Mouse (Mus musculus) macrophage (primary cell): ENCODE data around the gene Esrra. TPM values are rescaled to one million over a fixed set of nuclear protein-coding genes. Genes with fewer than 3 reads are reported as not detected.

Experiments used
- H3K27ac ChIP-seq: fragments of 350-480 bp; formaldehyde crosslinking; 2 replicates; pipeline ENCODE4 v1.9.0; 2021
- H3K36me3 ChIP-seq: fragments of 350-480 bp; formaldehyde crosslinking; 2 replicates; pipeline ENCODE4 v1.9.0; 2021; ENCODE audit errors: inconsistent target
- H3K4me3 ChIP-seq: fragments of 350-480 bp; formaldehyde crosslinking; 2 replicates; pipeline ENCODE4 v1.9.0; 2021; ENCODE audit errors: inconsistent target
- H3K79me2 ChIP-seq: fragments of 350-480 bp; formaldehyde crosslinking; 2 replicates; pipeline ENCODE4 v1.9.0; 2021; ENCODE audit errors: inconsistent target
- WGBS: methylation state at CpG from one replicate; pipeline ENCODE4 v1.1.7; 2026; ENCODE audit warnings: inconsistent platforms; ENCODE audit not compliant: missing documents; 5-methylcytosine and 5-hydroxymethylcytosine counted together
- polyA plus RNA-seq: library from polyadenylated mRNA; stranded (reverse); fragments of 250-400 nt; gene quantifications from 3 replicates; pipeline ENCODE4 v1.2.4, GENCODE M21; 2018; ENCODE audit warnings: inconsistent platforms

Esrra gene
- polyA plus RNA-seq, 1 experiment from 2014 or later, result 11.0 TPM

GRCm38 (mm10) chr19:6934195-6934977 lies 12.8 kb upstream of the Esrra start, which contains the start of gene Kcnk4:
Gene Kcnk4, minus strand, starts transcription at chr19:6934515.
- Histone ChIP-seq H3K27ac (no peak within 1 kb of the TSS), H3K79me2 (no peaks in the 10 kb centered on the region), H3K4me3 (no peak within 1 kb of the TSS), H3K36me3 (no peaks in the 10 kb centered on the region; the same call in 1 of the 2 replicates)
- 28% methylated on average over 22 of the region's 23 CpGs for WGBS

GRCm38 (mm10) chr19:6933436-6934194 lies 12.0 kb upstream of the Esrra start:
- Histone ChIP-seq H3K4me3 (no peak overlapping the region), H3K36me3 (no peaks in the 10 kb centered on the region; the same call in 1 of the 2 replicates), H3K27ac (no peak overlapping the region), H3K79me2 (no peaks in the 10 kb centered on the region)
- 9% methylated on average over 50 of the region's 58 CpGs for WGBS

- Histone ChIP-seq H3K27ac (no peak overlapping the region), H3K36me3 (no peaks in the 10 kb centered on the region; the same call in 1 of the 2 replicates), H3K4me3 (no peak overlapping the region), H3K79me2 (no peaks in the 10 kb centered on the region)
- 47% methylated on average over 4 of the region's 4 CpGs for WGBS
Observed at GRCm38 (mm10) chr19:6933102-6933435, 11.5 kb upstream of the Esrra start.

- H3K79me2 ChIP-seq, result no peaks in the 10 kb centered on the region
- H3K4me3 ChIP-seq, result no peak overlapping the region
- WGBS, result 100% methylated on average over 1 of the region's 1 CpGs
- no peaks in the 10 kb centered on the region for H3K36me3 ChIP-seq
- no peak overlapping the region for H3K27ac ChIP-seq
Observed at GRCm38 (mm10) chr19:6932018-6932417, 10.4 kb upstream of the Esrra start.

- Histone ChIP-seq H3K27ac (no peak overlapping the region), H3K4me3 (no peak overlapping the region), H3K36me3 (no peaks in the 10 kb centered on the region), H3K79me2 (no peaks in the 10 kb centered on the region)
- WGBS, result no CpG with 5 or more reads among the region's 2 CpGs
Observed at GRCm38 (mm10) chr19:6931002-6931401, 9.4 kb upstream of the Esrra start.

- no peaks in the 10 kb centered on the region for H3K36me3 ChIP-seq
- H3K4me3 ChIP-seq, result no peak overlapping the region
- 29% methylated on average over 9 of the region's 9 CpGs for WGBS
- H3K79me2 ChIP-seq, result no peaks in the 10 kb centered on the region
- no peak overlapping the region for H3K27ac ChIP-seq
Observed at GRCm38 (mm10) chr19:6928080-6928479, 6.5 kb upstream of the Esrra start.

GRCm38 (mm10) chr19:6926559-6927255 lies 5.1 kb upstream of the Esrra start:
- H3K36me3 ChIP-seq, result no peaks in the 10 kb centered on the region
- H3K79me2 ChIP-seq, result no peaks in the 10 kb centered on the region
- H3K27ac ChIP-seq, result no peak overlapping the region
- WGBS, result 32% methylated on average over 26 of the region's 26 CpGs
- H3K4me3 ChIP-seq, result no peak overlapping the region

- no peak overlapping the region for H3K4me3 ChIP-seq
- WGBS, result 43% methylated on average over 33 of the region's 40 CpGs
- H3K27ac ChIP-seq, result no peak overlapping the region
- H3K36me3 ChIP-seq, result no peaks in the 10 kb centered on the region
- H3K79me2 ChIP-seq, result peaks cover 5% of the 10 kb centered on the region
Observed at GRCm38 (mm10) chr19:6925611-6926329, 4.2 kb upstream of the Esrra start.

- Histone ChIP-seq H3K36me3 (no peaks in the 10 kb centered on the region), H3K27ac (no peak within 1 kb of the TSS), H3K4me3 (no peak within 1 kb of the TSS), H3K79me2 (peaks cover 10% of the 10 kb centered on the region)
- 8% methylated on average over 9 of the region's 9 CpGs for WGBS
Observed at GRCm38 (mm10) chr19:6925307-6925573, 3.6 kb upstream of the Esrra start, which contains the start of gene Catsperz. Gene Catsperz, minus strand, starts transcription at chr19:6925380.

- Histone ChIP-seq H3K27ac (no peak overlapping the region), H3K36me3 (no peaks in the 10 kb centered on the region), H3K79me2 (peaks cover 16% of the 10 kb centered on the region), H3K4me3 (no peak overlapping the region)
- WGBS, result 6% methylated on average over 37 of the region's 39 CpGs
Observed at GRCm38 (mm10) chr19:6924461-6925306, 3.1 kb upstream of the Esrra start.

GRCm38 (mm10) chr19:6922901-6923735 lies 1.5 kb upstream of the Esrra start:
- Histone ChIP-seq H3K4me3 (no peak overlapping the region), H3K27ac (no peak overlapping the region), H3K36me3 (peaks cover 10% of the 10 kb centered on the region; the same call in 1 of the 2 replicates), H3K79me2 (peaks cover 32% of the 10 kb centered on the region)
- 75% methylated on average over 6 of the region's 6 CpGs for WGBS

GRCm38 (mm10) chr19:6920741-6921636 lies 624 bp downstream of the Esrra start:
- WGBS, result 1% methylated on average over 28 of the region's 48 CpGs
- Histone ChIP-seq H3K36me3 (peaks cover 11% of the 10 kb centered on the region; the same call in 1 of the 2 replicates), H3K79me2 (peaks cover 53% of the 10 kb centered on the region), H3K4me3 (peak overlapping the region; percentile 85), H3K27ac (peak overlapping the region; percentile 72)
